Mouse (Mus musculus) olfactory bulb, adult 2 months (tissue): ENCODE data around the gene Sumf1.

Experiments
- CTCF ChIP-seq: fragments of 200-500 bp; IDR thresholded peaks from 2 replicates; pipeline ENCODE4 v1.5.1; 2012; ENCODE audit warnings: low read depth, mild to moderate bottlenecking, low read length, moderate library complexity; ENCODE audit not compliant: insufficient read depth
- POLR2A ChIP-seq: fragments of 200-500 bp; IDR thresholded peaks from 2 replicates; pipeline ENCODE4 v1.6.1; 2012; ENCODE audit warnings: mild to moderate bottlenecking, low read depth, low read length, moderate library complexity; ENCODE audit not compliant: insufficient read depth

DNA sequence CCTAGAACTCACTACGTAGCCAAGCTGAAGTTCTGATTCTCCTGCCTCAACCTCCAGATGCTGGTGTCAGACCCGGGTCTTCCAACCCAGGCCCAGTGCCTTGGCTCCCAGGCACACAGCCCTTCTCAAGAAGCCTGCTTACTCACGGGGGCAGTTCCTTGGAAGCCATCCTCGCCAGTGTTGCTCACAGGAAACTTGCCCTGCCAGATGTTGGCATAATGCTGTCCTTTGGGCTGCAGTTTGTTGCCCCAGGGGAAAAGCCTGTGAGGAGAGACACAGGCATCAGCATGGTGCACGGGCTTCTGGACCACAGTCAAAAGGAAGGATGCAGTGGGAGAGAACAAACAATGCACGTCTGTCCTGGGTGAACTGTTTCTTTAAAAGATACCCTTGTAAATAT, 33.3 kb downstream of the Sumf1 start:
- no peak for TF ChIP-seq CTCF
- no peak for TF ChIP-seq POLR2A
